Mouse (Mus musculus) ES-Bruce4 (cell line): ENCODE measurements around the gene Gm10337. TPM values are rescaled to one million over a fixed set of nuclear protein-coding genes. Genes with fewer than 3 reads are reported as not detected.

Experiments used
- H3K27ac ChIP-seq: 2 replicates; pipeline ENCODE4 v1.5.1; 2012; ENCODE audit warnings: low read length, inconsistent platforms; ENCODE audit not compliant: insufficient read depth
- H3K27me3 ChIP-seq: 2 replicates; pipeline ENCODE4 v1.6.1; 2012; ENCODE audit warnings: mild to moderate bottlenecking, low read length, inconsistent platforms; ENCODE audit not compliant: control insufficient read depth, poor library complexity, insufficient read depth, severe bottlenecking
- H3K36me3 ChIP-seq: 2 replicates; pipeline ENCODE4 v1.6.1; 2012; ENCODE audit warnings: inconsistent platforms, mild to moderate bottlenecking, low read length, moderate library complexity; ENCODE audit not compliant: control insufficient read depth, poor library complexity, insufficient read depth, severe bottlenecking
- H3K4me1 ChIP-seq: one replicate; pipeline ENCODE4 v1.8.1; 2011; ENCODE audit warnings: low read length; ENCODE audit not compliant: control insufficient read depth, insufficient read depth
- H3K4me3 ChIP-seq: 2 replicates; pipeline ENCODE4 v1.5.1; 2011; ENCODE audit warnings: low read depth, mild to moderate bottlenecking, low read length
- H3K9ac ChIP-seq: 2 replicates; pipeline ENCODE4 v1.6.1; 2012; ENCODE audit warnings: low read depth, mild to moderate bottlenecking, inconsistent platforms; ENCODE audit not compliant: poor library complexity, severe bottlenecking
- H3K9me3 ChIP-seq: replicated peaks from 2 replicates; pipeline ENCODE4 v1.6.1; 2012; ENCODE audit warnings: mild to moderate bottlenecking, low read length, inconsistent platforms; ENCODE audit not compliant: control insufficient read depth, poor library complexity, insufficient read depth, severe bottlenecking
- CTCF ChIP-seq: IDR thresholded peaks from one replicate; pipeline ENCODE4 v1.8.1; 2011; ENCODE audit warnings: low read depth, low read length
- EP300 ChIP-seq: IDR thresholded peaks from 2 replicates; pipeline ENCODE4 v1.6.1; 2011; ENCODE audit warnings: low read depth, low read length; ENCODE audit not compliant: insufficient read depth
- POLR2A ChIP-seq: IDR thresholded peaks from one replicate; pipeline ENCODE4 v1.8.1; 2011; ENCODE audit warnings: low read length; ENCODE audit not compliant: insufficient read depth
- polyA plus RNA-seq: library from polyadenylated mRNA; stranded (reverse); fragments of >200 nt; gene quantifications from 2 replicates; pipeline ENCODE4 v1.2.4, GENCODE M21; 2011; ENCODE audit warnings: low read depth; ENCODE audit not compliant: missing spikeins, insufficient read depth, insufficient read length

Gene Gm10337
- polyA plus RNA-seq, 1 experiment: not detected

GRCm38 (mm10) chr15:102519211-102520141, 16.0 kb downstream of the Gm10337 start:
- Histone ChIP-seq H3K27me3 (no peaks in the 10 kb centered on the region), H3K27ac (no peak overlapping the region), H3K4me3 (peak overlapping the region; percentile 95), H3K36me3 (peaks cover 7% of the 10 kb centered on the region; the same call in 1 of the 2 replicates), H3K9me3 (no peaks in the 10 kb centered on the region), H3K9ac (peak overlapping the region; percentile 68), H3K4me1 (peaks cover 3% of the 10 kb centered on the region)
- TF ChIP-seq POLR2A: no peak
- TF ChIP-seq CTCF: no peak
- no peak for TF ChIP-seq EP300

DNA sequence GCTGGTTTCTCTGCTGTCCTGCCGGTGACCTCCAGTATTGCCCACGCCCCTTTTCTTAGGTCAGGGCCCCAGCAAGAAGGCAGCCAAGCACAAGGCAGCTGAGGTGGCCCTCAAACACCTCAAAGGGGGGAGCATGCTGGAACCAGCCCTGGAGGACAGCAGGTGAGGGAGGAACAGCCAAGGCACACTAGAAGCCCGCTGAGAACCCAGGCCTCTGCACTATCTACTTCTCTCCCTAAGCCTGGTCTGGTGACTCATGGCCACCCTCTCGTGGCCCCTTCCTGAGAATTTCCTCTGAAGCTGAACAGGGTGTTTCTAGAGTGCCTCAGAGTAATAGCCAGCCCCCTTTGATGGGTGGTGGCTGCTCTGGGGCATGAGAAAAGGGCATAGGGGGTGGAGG, 16.9 kb downstream of the Gm10337 start:
- Histone ChIP-seq H3K27me3 (no peaks in the 10 kb centered on the region), H3K36me3 (peaks cover 7% of the 10 kb centered on the region; the same call in 1 of the 2 replicates), H3K9me3 (no peaks in the 10 kb centered on the region), H3K4me3 (no peak overlapping the region), H3K4me1 (peaks cover 3% of the 10 kb centered on the region), H3K9ac (peak overlapping the region; percentile 68; the same call in 1 of the 2 replicates), H3K27ac (no peak overlapping the region)
- no peak for TF ChIP-seq CTCF
- TF ChIP-seq POLR2A: no peak
- no peak for TF ChIP-seq EP300

DNA sequence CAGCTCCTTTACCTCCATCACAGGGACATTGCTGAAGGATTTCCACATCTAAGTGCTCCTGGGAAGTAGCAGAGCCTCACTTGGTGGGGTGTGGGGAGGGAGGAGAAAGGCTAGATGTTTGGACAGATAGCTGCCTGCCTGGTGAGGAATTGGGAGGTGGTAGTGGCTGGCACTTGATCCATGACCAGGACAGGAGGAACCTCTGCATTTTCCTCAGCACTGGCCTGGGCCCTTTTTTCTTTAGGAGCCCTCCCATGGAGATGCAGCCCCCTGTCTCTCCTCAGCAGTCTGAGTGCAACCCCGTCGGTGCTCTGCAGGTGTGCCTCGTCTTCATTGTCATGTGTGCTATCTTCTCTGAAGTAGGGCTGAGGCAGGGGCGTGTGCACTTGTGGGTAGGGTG, 18.0 kb downstream of the Gm10337 start:
- Histone ChIP-seq H3K9me3 (no peaks in the 10 kb centered on the region), H3K27ac (no peak overlapping the region), H3K9ac (no peak overlapping the region), H3K27me3 (no peaks in the 10 kb centered on the region), H3K36me3 (peaks cover 7% of the 10 kb centered on the region; the same call in 1 of the 2 replicates), H3K4me3 (no peak overlapping the region), H3K4me1 (no peaks in the 10 kb centered on the region)
- TF ChIP-seq CTCF: no peak
- no peak for TF ChIP-seq POLR2A
- TF ChIP-seq EP300: no peak

GRCm38 (mm10) chr15:102524892-102525485, 21.5 kb downstream of the Gm10337 start, which contains the start of gene Npff:
TSS of gene Npff (minus strand) at chr15:102524942.
- H3K36me3 ChIP-seq: peaks cover 7% of the 10 kb centered on the region; the same call in 1 of the 2 replicates
- H3K27me3 ChIP-seq: no peaks in the 10 kb centered on the region
- H3K27ac ChIP-seq: no peak within 1 kb of the TSS
- no peak within 1 kb of the TSS for H3K9ac ChIP-seq
- no peaks in the 10 kb centered on the region for H3K9me3 ChIP-seq
- TF ChIP-seq EP300 (no peak), POLR2A (no peak), CTCF (peak; percentile 96)
- no peak within 1 kb of the TSS for H3K4me3 ChIP-seq
- H3K4me1 ChIP-seq: no peaks in the 10 kb centered on the region

- Histone ChIP-seq H3K27me3 (no peaks in the 10 kb centered on the region), H3K4me1 (no peaks in the 10 kb centered on the region), H3K4me3 (no peak overlapping the region), H3K9ac (no peak overlapping the region), H3K9me3 (no peaks in the 10 kb centered on the region), H3K27ac (no peak overlapping the region), H3K36me3 (peaks cover 7% of the 10 kb centered on the region; the same call in 1 of the 2 replicates)
- TF ChIP-seq CTCF (no peak), POLR2A (no peak), EP300 (no peak)
Observed at GRCm38 (mm10) chr15:102526111-102527002, 22.8 kb downstream of the Gm10337 start.
